Comparison of ENCODE assay signal across 8 mouse cellular contexts in the genomic region with DNA sequence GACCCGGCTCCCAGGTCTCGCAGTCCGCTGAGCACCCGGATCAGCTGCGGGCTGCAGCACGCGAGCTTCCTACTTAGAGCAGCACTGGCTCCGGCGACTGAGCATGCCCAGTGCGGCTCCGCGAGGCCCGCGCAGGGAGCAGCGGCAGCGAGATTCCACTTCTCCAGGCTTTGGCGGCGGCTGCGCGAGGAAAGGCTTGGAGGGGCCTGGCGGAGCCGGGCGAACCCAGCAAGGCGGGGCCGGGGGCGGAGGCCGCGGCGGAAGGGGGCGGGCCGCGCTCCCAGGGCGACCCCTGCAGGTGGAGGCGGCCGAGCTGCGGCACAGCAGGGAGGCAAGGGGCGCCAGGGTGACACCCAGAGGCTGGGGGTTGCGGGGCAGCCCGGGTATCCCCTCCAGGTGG. TPM values are rescaled to one million over a fixed set of nuclear protein-coding genes. Genes with fewer than 3 reads are reported as not detected.
A peak's percentile ranks its signal among the peaks of the same experiment; 100 is the strongest.
DNase-seq lines count a peak whose midpoint lies in the region; TF ChIP-seq lines count a peak whose summit lies in the region.

A gene (minus strand): TSS at position 188 of the 400 bp plus-strand sequence.

- H3K79me2 ChIP-seq in macrophage (ENCODE audit: inconsistent target), result peaks cover 40% of the 10 kb centered on the region

- no peaks in the 10 kb centered on the region for H3K36me3 ChIP-seq in macrophage (ENCODE audit: inconsistent target)

- peak within 1 kb of the TSS; percentile 97 for H3K27ac ChIP-seq in left cerebral cortex, adult 2 months
- no peak within 1 kb of the TSS for H3K27ac ChIP-seq in macrophage

- peak; percentile 87 for DNase-seq in WW6 (ENCODE audit: low read depth, low spot score)
- DNase-seq in cerebellum, postnatal 4 days (ENCODE audit: low spot score in 2 of 2), result peak; percentile 91 to 94
- DNase-seq in gastrocnemius, postnatal 10 days, result peak; percentile 94
- peak; percentile 77 for DNase-seq in hindlimb bud, embryonic 11.5 days (ENCODE audit: extremely low spot score, low read depth, low spot score)
- DNase-seq in left cerebral cortex, adult 2 months (ENCODE audit: extremely low spot score in 1 of 2, low spot score in 2 of 2), result peak; percentile 96
- peak; percentile 91 to 94 for DNase-seq in right cerebral cortex, adult 2 months (ENCODE audit: low spot score in 2 of 2)
- DNase-seq in urinary bladder, postnatal 10 days (ENCODE audit: low spot score), result peak; percentile 83

- WGBS in macrophage (ENCODE audit: missing documents), result 0% methylated on average over 26 of the region's 39 CpGs

- H3K4me3 ChIP-seq in left cerebral cortex, adult 2 months, result peak within 1 kb of the TSS; percentile 84
- H3K4me3 ChIP-seq in macrophage (ENCODE audit: inconsistent target), result peak within 1 kb of the TSS; percentile 66

- intact Hi-C loops in left cerebral cortex, adult 2 months (cut with DNase I), result loop anchor here (1.0 to 5.0 kb wide), 4 partner anchors 58 to 226 kb away; a partner anchor contains a TSS

- TF ChIP-seq CTCF in left cerebral cortex, adult 2 months (IDR thresholded peaks at IDR 0.05), result peak; percentile 93

RNA-seq across cellular contexts. Expression of the gene that starts here (rescaled TPM):
- total RNA-seq in gastrocnemius, postnatal 10 days (2021), result 10 to 100 TPM; 55.1 to 56.2 TPM
- 10 to 100 TPM; 60.1 to 70.5 TPM for total RNA-seq in left cerebral cortex, adult 2 months (2021)
- 100 to 1,000 TPM in 9 of 26 experiments, 10 to 100 TPM in 17; 10.0 to 143 (median 61.4) TPM for total RNA-seq in macrophage (2018; cell fraction: chromatin; rRNA removed)
- 10 to 100 TPM in 13 of 26 experiments, 1 to 10 TPM in 13; 2.5 to 19.6 (median 11.7) TPM for total RNA-seq in macrophage (2018; cell fraction: cytosol; rRNA removed)
- 100 to 1,000 TPM in 1 of 26 experiments, 10 to 100 TPM in 20, 1 to 10 TPM in 5; 5.7 to 116 (median 30.8) TPM for total RNA-seq in macrophage (2018; cell fraction: nucleus; rRNA removed)
- 5.8 to 10.8 TPM (median 7.8 TPM) in 3 replicates for polyA plus RNA-seq in macrophage (2018)
